Mouse (Mus musculus): Measurements from ENCODE around the gene Robo2. TPM values are rescaled to one million over a fixed set of nuclear protein-coding genes. Genes with fewer than 3 reads are reported as not detected.

Gene Robo2
- 60.4 and 65.3 TPM in 2 replicates for polyA plus RNA-seq (2016; fragmentation: Nextera tagmentation; extraction: Ambion mirVana)

GRCm38 (mm10) chr16:74411481-74412251 is at the start of gene Robo2:
Gene Robo2, minus strand, starts transcription at chr16:74411825.
- Histone ChIP-seq H3K27me3 (0 out of 2 replicates have a peak, but pooled peaks cover 5% of the 10 kb centered on the region), H3K4me3 (replicated peaks) (peak within 1 kb of the TSS; percentile 65), H3K36me3 (replicated peaks) (no peaks in the 10 kb centered on the region), H3K4me1 (peaks cover 11% of the 10 kb centered on the region; the same call in 1 of the 2 replicates), H3K27ac (peak within 1 kb of the TSS; percentile 84), H3K9me3 (no peaks in the 10 kb centered on the region), H3K9ac (peak within 1 kb of the TSS; percentile 76), H3K4me2 (peak within 1 kb of the TSS; percentile 92)
- ATAC-seq (ENCODE audit: low FRiP score), result peak; percentile 81
- WGBS, result under 1% methylated on average over 40 of the region's 43 CpGs

GRCm38 (mm10) chr16:74458138-74458537 is 46.5 kb upstream of the Robo2 start:
- Histone ChIP-seq H3K9ac (no peak overlapping the region), H3K27ac (no peak overlapping the region), H3K4me3 (replicated peaks) (no peak overlapping the region), H3K4me1 (0 out of 2 replicates have a peak, but pooled peaks cover 5% of the 10 kb centered on the region), H3K4me2 (no peak overlapping the region), H3K36me3 (replicated peaks) (no peaks in the 10 kb centered on the region), H3K27me3 (no peaks in the 10 kb centered on the region), H3K9me3 (no peaks in the 10 kb centered on the region)
- ATAC-seq (ENCODE audit: low FRiP score), result no peak
- WGBS, result 86% methylated on average over 3 of the region's 3 CpGs

GRCm38 (mm10) chr16:74457736-74458135 is 46.1 kb upstream of the Robo2 start:
- Histone ChIP-seq H3K4me1 (0 out of 2 replicates have a peak, but pooled peaks cover 5% of the 10 kb centered on the region), H3K36me3 (replicated peaks) (no peaks in the 10 kb centered on the region), H3K4me3 (replicated peaks) (no peak overlapping the region), H3K27me3 (no peaks in the 10 kb centered on the region), H3K27ac (no peak overlapping the region), H3K9ac (no peak overlapping the region), H3K4me2 (no peak overlapping the region), H3K9me3 (no peaks in the 10 kb centered on the region)
- no peak for ATAC-seq (ENCODE audit: low FRiP score)
- WGBS, result 87% methylated on average over 8 of the region's 8 CpGs

GRCm38 (mm10) chr16:74456808-74457470 is 45.3 kb upstream of the Robo2 start:
- 0 out of 2 replicates have a peak, but pooled peaks have one; percentile 23 for ATAC-seq (ENCODE audit: low FRiP score)

GRCm38 (mm10) chr16:74455179-74455578 is 43.6 kb upstream of the Robo2 start:
- ATAC-seq (ENCODE audit: low FRiP score), result no peak

More at GRCm38 (mm10) chr16:74456808-74457470, 45.3 kb upstream of the Robo2 start:
- Histone ChIP-seq H3K9ac (no peak overlapping the region), H3K4me1 (0 out of 2 replicates have a peak, but pooled peaks cover 5% of the 10 kb centered on the region), H3K36me3 (replicated peaks) (no peaks in the 10 kb centered on the region), H3K4me3 (replicated peaks) (no peak overlapping the region), H3K27ac (no peak overlapping the region), H3K4me2 (no peak overlapping the region), H3K27me3 (no peaks in the 10 kb centered on the region), H3K9me3 (no peaks in the 10 kb centered on the region)
- whole genome bisulfite sequencing, result 71% methylated on average over 5 of the region's 5 CpGs

GRCm38 (mm10) chr16:74448025-74448424 is 36.4 kb upstream of the Robo2 start:
- H3K27me3 ChIP-seq, result peaks cover 3% of the 10 kb centered on the region; the same call in 1 of the 2 replicates
- H3K4me1 ChIP-seq, result no peaks in the 10 kb centered on the region
- H3K27ac ChIP-seq, result no peak overlapping the region
- 90% methylated on average over 4 of the region's 4 CpGs for WGBS
- no peak overlapping the region for H3K4me2 ChIP-seq
- no peak overlapping the region for H3K4me3 ChIP-seq (replicated peaks)
- H3K36me3 ChIP-seq (replicated peaks), result no peaks in the 10 kb centered on the region
- H3K9ac ChIP-seq, result no peak overlapping the region
- no peaks in the 10 kb centered on the region for H3K9me3 ChIP-seq
- no peak for ATAC-seq (ENCODE audit: low FRiP score)

More at GRCm38 (mm10) chr16:74455179-74455578, 43.6 kb upstream of the Robo2 start:
- WGBS, result 28% methylated on average over 2 of the region's 2 CpGs
- 0 out of 2 replicates have a peak, but pooled peaks cover 5% of the 10 kb centered on the region for H3K4me1 ChIP-seq
- H3K4me2 ChIP-seq, result no peak overlapping the region
- H3K4me3 ChIP-seq (replicated peaks), result no peak overlapping the region
- H3K27me3 ChIP-seq, result peaks cover 1% of the 10 kb centered on the region; the same call in 1 of the 2 replicates
- H3K9me3 ChIP-seq, result no peaks in the 10 kb centered on the region
- no peak overlapping the region for H3K9ac ChIP-seq
- no peak overlapping the region for H3K27ac ChIP-seq
- H3K36me3 ChIP-seq (replicated peaks), result no peaks in the 10 kb centered on the region

- Histone ChIP-seq H3K27me3 (no peaks in the 10 kb centered on the region), H3K4me2 (no peak overlapping the region), H3K9me3 (no peaks in the 10 kb centered on the region), H3K9ac (no peak overlapping the region), H3K4me3 (replicated peaks) (no peak overlapping the region), H3K27ac (no peak overlapping the region), H3K36me3 (replicated peaks) (no peaks in the 10 kb centered on the region), H3K4me1 (peaks cover 5% of the 10 kb centered on the region; the same call in 1 of the 2 replicates)
- ATAC-seq (ENCODE audit: low FRiP score), result no peak
- 19% methylated on average over 2 of the region's 2 CpGs for WGBS
Measured at GRCm38 (mm10) chr16:74427071-74427470, 15.4 kb upstream of the Robo2 start.

- no peak overlapping the region for H3K4me2 ChIP-seq
- no peak overlapping the region for H3K27ac ChIP-seq
- no peak overlapping the region for H3K9ac ChIP-seq
- H3K4me1 ChIP-seq, result no peaks in the 10 kb centered on the region
- ATAC-seq (ENCODE audit: low FRiP score), result no peak
- no peaks in the 10 kb centered on the region for H3K9me3 ChIP-seq
- 83% methylated on average over 2 of the region's 2 CpGs for WGBS
- no peaks in the 10 kb centered on the region for H3K27me3 ChIP-seq
- no peaks in the 10 kb centered on the region for H3K36me3 ChIP-seq (replicated peaks)
- no peak overlapping the region for H3K4me3 ChIP-seq (replicated peaks)
Measured at GRCm38 (mm10) chr16:74420324-74420723, 8.7 kb upstream of the Robo2 start.

- WGBS, result under 1% methylated on average over 20 of the region's 20 CpGs
- H3K27me3 ChIP-seq, result 0 out of 2 replicates have a peak, but pooled peaks cover 5% of the 10 kb centered on the region
- peak; percentile 62 for ATAC-seq (ENCODE audit: low FRiP score)
- peak overlapping the region; percentile 65 for H3K4me3 ChIP-seq (replicated peaks)
- peak overlapping the region; percentile 84 for H3K27ac ChIP-seq
- peak overlapping the region; percentile 76; the same call in 1 of the 2 replicates for H3K9ac ChIP-seq
- H3K4me1 ChIP-seq, result peaks cover 11% of the 10 kb centered on the region; the same call in 1 of the 2 replicates
- H3K9me3 ChIP-seq, result no peaks in the 10 kb centered on the region
- H3K4me2 ChIP-seq, result peak overlapping the region; percentile 92
- no peaks in the 10 kb centered on the region for H3K36me3 ChIP-seq (replicated peaks)
Measured at GRCm38 (mm10) chr16:74412471-74413291, 1.1 kb upstream of the Robo2 start.

GRCm38 (mm10) chr16:74411021-74411420 is 604 bp downstream of the Robo2 start:
- ATAC-seq (ENCODE audit: low FRiP score), result no peak
- Histone ChIP-seq H3K4me2 (peak overlapping the region; percentile 92), H3K9me3 (no peaks in the 10 kb centered on the region), H3K9ac (peak overlapping the region; percentile 76), H3K4me1 (peaks cover 11% of the 10 kb centered on the region; the same call in 1 of the 2 replicates), H3K27ac (peak overlapping the region; percentile 84), H3K4me3 (replicated peaks) (peak overlapping the region; percentile 65), H3K27me3 (0 out of 2 replicates have a peak, but pooled peaks cover 5% of the 10 kb centered on the region), H3K36me3 (replicated peaks) (no peaks in the 10 kb centered on the region)
- under 1% methylated on average over 16 of the region's 16 CpGs for WGBS

- no peak overlapping the region for H3K27ac ChIP-seq
- no peak for ATAC-seq (ENCODE audit: low FRiP score)
Measured at GRCm38 (mm10) chr16:74410125-74410524, 1.5 kb downstream of the Robo2 start.

More at GRCm38 (mm10) chr16:74410125-74410524, 1.5 kb downstream of the Robo2 start:
- peaks cover 11% of the 10 kb centered on the region; the same call in 1 of the 2 replicates for H3K4me1 ChIP-seq
- 0 out of 2 replicates have a peak, but pooled peaks cover 5% of the 10 kb centered on the region for H3K27me3 ChIP-seq
- WGBS, result 12% methylated on average over 6 of the region's 6 CpGs
- peak overlapping the region; percentile 92 for H3K4me2 ChIP-seq
- H3K9ac ChIP-seq, result peak overlapping the region; percentile 76; the same call in 1 of the 2 replicates
- H3K36me3 ChIP-seq (replicated peaks), result no peaks in the 10 kb centered on the region
- H3K9me3 ChIP-seq, result no peaks in the 10 kb centered on the region
- H3K4me3 ChIP-seq (replicated peaks), result peak overlapping the region; percentile 65
